Mouse (Mus musculus) brain, embryonic 14.5 days (tissue): ENCODE results near the gene Gtf2a2.

Experiments
- CTCF ChIP-seq: fragments of 200-500 bp; IDR thresholded peaks from 2 replicates; pipeline ENCODE4 v1.5.1; 2012; ENCODE audit warnings: inconsistent platforms, mild to moderate bottlenecking, moderate library complexity, borderline replicate concordance; ENCODE audit not compliant: insufficient read depth, insufficient read length; ENCODE audit errors: extremely low read depth
- POLR2A ChIP-seq: fragments of 200-500 bp; IDR thresholded peaks from 2 replicates; pipeline ENCODE4 v1.6.1; 2012; ENCODE audit warnings: mild to moderate bottlenecking, inconsistent platforms, borderline replicate concordance; ENCODE audit not compliant: poor library complexity, insufficient read depth, insufficient read length, severe bottlenecking; ENCODE audit errors: extremely low read depth

GRCm38 (mm10) chr9:70021610-70022009 is 9.3 kb downstream of the Gtf2a2 start:
- no peak for TF ChIP-seq CTCF
- no peak for TF ChIP-seq POLR2A
